Mouse (Mus musculus): ENCODE results near the gene Parp11. TPM values are rescaled to one million over a fixed set of nuclear protein-coding genes. Genes with fewer than 3 reads are reported as not detected.
A peak's percentile ranks its signal among the peaks of the same experiment; 100 is the strongest.

The Parp11 gene
- polyA plus RNA-seq, 1 experiment from 2014 or later: 59.1 TPM

DNA sequence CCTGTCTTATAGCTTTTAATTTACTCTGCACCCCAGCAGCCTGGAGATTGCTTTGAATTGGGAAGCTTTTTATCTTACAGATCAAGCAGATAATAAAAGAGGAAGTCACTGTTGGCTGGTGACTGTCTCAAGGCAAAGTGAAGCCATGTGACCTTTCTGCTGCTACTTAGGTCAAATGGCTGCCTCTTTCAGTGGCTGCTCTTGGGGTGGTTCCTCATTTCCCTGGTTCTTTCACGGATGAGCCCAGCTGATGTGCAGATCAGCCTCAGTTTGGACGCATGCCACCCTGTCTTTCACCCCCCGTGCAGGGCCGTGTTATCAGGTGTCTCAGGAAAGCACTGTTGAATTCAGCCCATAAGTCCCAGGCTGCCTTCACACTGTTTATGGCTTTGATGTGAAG is 25.4 kb downstream of the Parp11 start:
- H3K4me2 ChIP-seq (ENCODE audit: low read depth): no peak overlapping the region
- no peak for ATAC-seq (ENCODE audit: insufficient read depth, low FRiP score, low TSS enrichment)
- H3K27ac ChIP-seq (ENCODE audit: low read depth, low read length): no peak overlapping the region
- no peaks in the 10 kb centered on the region for H3K9me3 ChIP-seq (ENCODE audit: control insufficient read depth, low read length)
- H3K4me3 ChIP-seq (ENCODE audit: low read depth, low read length): no peak overlapping the region
- H3K27me3 ChIP-seq (ENCODE audit: control insufficient read depth, insufficient read depth, low read length): no peaks in the 10 kb centered on the region
- 84% methylated on average over 4 of the region's 4 CpGs for WGBS
- no peaks in the 10 kb centered on the region for H3K4me1 ChIP-seq (ENCODE audit: control insufficient read depth, insufficient read depth, low read length)
- peaks cover 2% of the 10 kb centered on the region; the same call in 1 of the 2 replicates for H3K36me3 ChIP-seq (ENCODE audit: control insufficient read depth, insufficient read depth, low read length)
- no peak overlapping the region for H3K9ac ChIP-seq (ENCODE audit: low read length)
- DNase-seq (ENCODE audit: low spot score): no peak

- no peak for ATAC-seq (ENCODE audit: insufficient read depth, low FRiP score, low TSS enrichment)
- Histone ChIP-seq H3K4me1 (ENCODE audit: control insufficient read depth, insufficient read depth, low read length) (no peaks in the 10 kb centered on the region), H3K9me3 (ENCODE audit: control insufficient read depth, low read length) (no peaks in the 10 kb centered on the region), H3K9ac (ENCODE audit: low read length) (no peak overlapping the region), H3K4me3 (ENCODE audit: low read depth, low read length) (no peak overlapping the region), H3K36me3 (ENCODE audit: control insufficient read depth, insufficient read depth, low read length) (peaks cover 2% of the 10 kb centered on the region; the same call in 1 of the 2 replicates), H3K27ac (ENCODE audit: low read depth, low read length) (no peak overlapping the region), H3K4me2 (ENCODE audit: low read depth) (no peak overlapping the region), H3K27me3 (ENCODE audit: control insufficient read depth, insufficient read depth, low read length) (no peaks in the 10 kb centered on the region)
- WGBS: 85% methylated on average over 8 of the region's 8 CpGs
- no peak for DNase-seq (ENCODE audit: low spot score)
Measured at GRCm38 (mm10) chr6:127473961-127474360, 27.3 kb downstream of the Parp11 start.

- WGBS: 35% methylated on average over 3 of the region's 3 CpGs
- no peak overlapping the region for H3K4me2 ChIP-seq (ENCODE audit: low read depth)
- H3K9me3 ChIP-seq (ENCODE audit: control insufficient read depth, low read length): no peaks in the 10 kb centered on the region
- H3K4me1 ChIP-seq (ENCODE audit: control insufficient read depth, insufficient read depth, low read length): no peaks in the 10 kb centered on the region
- H3K27ac ChIP-seq (ENCODE audit: low read depth, low read length): no peak overlapping the region
- no peak overlapping the region for H3K4me3 ChIP-seq (ENCODE audit: low read depth, low read length)
- H3K36me3 ChIP-seq (ENCODE audit: control insufficient read depth, insufficient read depth, low read length): peaks cover 4% of the 10 kb centered on the region; the same call in 1 of the 2 replicates
- no peaks in the 10 kb centered on the region for H3K27me3 ChIP-seq (ENCODE audit: control insufficient read depth, insufficient read depth, low read length)
- ATAC-seq (ENCODE audit: insufficient read depth, low FRiP score, low TSS enrichment) (no peak), DNase-seq (ENCODE audit: low spot score) (no peak)
- no peak overlapping the region for H3K9ac ChIP-seq (ENCODE audit: low read length)
Measured at GRCm38 (mm10) chr6:127475231-127475630, 28.6 kb downstream of the Parp11 start.

DNA sequence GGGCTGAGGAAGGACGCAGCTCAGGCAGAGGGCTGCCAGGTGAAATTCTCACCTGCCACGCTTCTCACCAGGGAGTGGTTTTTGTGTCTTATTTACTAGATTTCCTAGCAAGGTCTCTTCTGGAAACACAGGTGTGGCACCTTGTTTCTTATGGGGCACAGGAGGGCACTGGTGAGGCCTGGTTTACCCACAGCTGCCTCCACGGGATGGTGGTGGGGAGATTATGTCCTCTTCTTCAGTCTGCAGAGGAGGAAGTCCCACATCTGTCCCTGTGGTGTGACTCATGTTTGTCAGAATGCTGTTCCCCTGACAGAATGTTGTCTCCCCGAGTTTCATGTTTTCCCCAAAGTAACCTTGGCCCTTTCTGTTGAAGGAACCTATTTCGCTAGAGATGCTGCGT is 44.4 kb downstream of the Parp11 start:
- DNase-seq (ENCODE audit: low spot score) (no peak), ATAC-seq (ENCODE audit: insufficient read depth, low FRiP score, low TSS enrichment) (no peak)
- no peak overlapping the region for H3K27ac ChIP-seq (ENCODE audit: low read depth, low read length)
- no peak overlapping the region for H3K4me3 ChIP-seq (ENCODE audit: low read depth, low read length)
- no peak overlapping the region for H3K4me2 ChIP-seq (ENCODE audit: low read depth)
- no peaks in the 10 kb centered on the region for H3K4me1 ChIP-seq (ENCODE audit: control insufficient read depth, insufficient read depth, low read length)
- no peaks in the 10 kb centered on the region for H3K27me3 ChIP-seq (ENCODE audit: control insufficient read depth, insufficient read depth, low read length)
- no peak overlapping the region for H3K9ac ChIP-seq (ENCODE audit: low read length)
- 88% methylated on average over 6 of the region's 6 CpGs for WGBS
- peaks cover 2% of the 10 kb centered on the region; the same call in 1 of the 2 replicates for H3K36me3 ChIP-seq (ENCODE audit: control insufficient read depth, insufficient read depth, low read length)
- no peaks in the 10 kb centered on the region for H3K9me3 ChIP-seq (ENCODE audit: control insufficient read depth, low read length)

GRCm38 (mm10) chr6:127492561-127492960 is 45.9 kb downstream of the Parp11 start:
- DNase-seq (ENCODE audit: low spot score) (no peak), ATAC-seq (ENCODE audit: insufficient read depth, low FRiP score, low TSS enrichment) (no peak)
- no peak overlapping the region for H3K4me3 ChIP-seq (ENCODE audit: low read depth, low read length)
- H3K9ac ChIP-seq (ENCODE audit: low read length): no peak overlapping the region
- 87% methylated on average over 4 of the region's 4 CpGs for WGBS
- no peaks in the 10 kb centered on the region for H3K4me1 ChIP-seq (ENCODE audit: control insufficient read depth, insufficient read depth, low read length)
- no peak overlapping the region for H3K27ac ChIP-seq (ENCODE audit: low read depth, low read length)
- no peak overlapping the region for H3K4me2 ChIP-seq (ENCODE audit: low read depth)
- H3K36me3 ChIP-seq (ENCODE audit: control insufficient read depth, insufficient read depth, low read length): no peaks in the 10 kb centered on the region
- no peaks in the 10 kb centered on the region for H3K9me3 ChIP-seq (ENCODE audit: control insufficient read depth, low read length)
- no peaks in the 10 kb centered on the region for H3K27me3 ChIP-seq (ENCODE audit: control insufficient read depth, insufficient read depth, low read length)

DNA sequence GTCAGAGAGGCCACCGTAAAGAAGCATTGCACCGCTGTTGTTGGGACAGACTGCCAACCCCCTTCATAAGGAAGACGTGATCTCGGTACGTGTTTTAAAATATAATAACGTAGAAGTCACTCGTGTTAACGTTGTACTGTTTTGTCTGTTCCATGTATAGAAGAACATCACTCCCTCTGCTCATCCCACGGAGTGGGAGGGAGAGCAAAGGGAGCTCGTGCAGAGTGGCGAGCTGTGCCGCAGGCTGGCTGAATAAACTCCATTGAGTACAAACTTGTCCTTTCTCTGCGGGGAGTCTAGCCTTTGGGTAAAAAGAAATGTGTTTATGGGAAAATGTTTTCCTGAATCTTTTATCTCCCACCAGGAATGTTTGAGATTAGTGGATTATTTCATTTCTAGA is 47.1 kb downstream of the Parp11 start:
- Histone ChIP-seq H3K4me3 (ENCODE audit: low read depth, low read length) (no peak overlapping the region), H3K4me2 (ENCODE audit: low read depth) (no peak overlapping the region), H3K4me1 (ENCODE audit: control insufficient read depth, insufficient read depth, low read length) (no peaks in the 10 kb centered on the region), H3K27me3 (ENCODE audit: control insufficient read depth, insufficient read depth, low read length) (no peaks in the 10 kb centered on the region), H3K27ac (ENCODE audit: low read depth, low read length) (no peak overlapping the region), H3K9ac (ENCODE audit: low read length) (no peak overlapping the region), H3K36me3 (ENCODE audit: control insufficient read depth, insufficient read depth, low read length) (no peaks in the 10 kb centered on the region), H3K9me3 (ENCODE audit: control insufficient read depth, low read length) (no peaks in the 10 kb centered on the region)
- 87% methylated on average over 13 of the region's 13 CpGs for WGBS
- no peak for ATAC-seq (ENCODE audit: insufficient read depth, low FRiP score, low TSS enrichment)
- DNase-seq (ENCODE audit: low spot score): no peak

DNA sequence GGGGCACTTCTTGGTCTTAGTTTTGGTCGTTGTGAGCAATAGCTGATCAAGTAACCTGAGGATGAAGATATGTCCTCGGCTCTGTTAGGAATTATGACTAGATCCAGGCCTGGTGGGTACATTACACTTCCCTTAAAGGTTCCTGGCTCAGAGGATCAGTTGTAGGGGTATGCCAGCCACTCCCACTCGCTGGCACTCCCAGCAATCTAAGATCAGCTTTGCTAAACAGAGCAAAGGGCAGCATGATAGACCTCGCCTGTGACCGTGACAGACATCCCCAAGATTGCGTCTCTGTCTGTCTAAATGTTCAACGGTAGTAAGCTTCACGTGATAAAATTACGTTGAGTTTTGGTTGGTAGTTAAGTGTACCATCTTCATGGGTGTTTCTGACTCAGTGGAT is 47.7 kb downstream of the Parp11 start:
- no peak overlapping the region for H3K9ac ChIP-seq (ENCODE audit: low read length)
- DNase-seq (ENCODE audit: low spot score) (no peak), ATAC-seq (ENCODE audit: insufficient read depth, low FRiP score, low TSS enrichment) (no peak)
- WGBS: 90% methylated on average over 9 of the region's 9 CpGs
- no peaks in the 10 kb centered on the region for H3K9me3 ChIP-seq (ENCODE audit: control insufficient read depth, low read length)
- H3K27me3 ChIP-seq (ENCODE audit: control insufficient read depth, insufficient read depth, low read length): no peaks in the 10 kb centered on the region
- no peak overlapping the region for H3K4me3 ChIP-seq (ENCODE audit: low read depth, low read length)
- H3K4me1 ChIP-seq (ENCODE audit: control insufficient read depth, insufficient read depth, low read length): no peaks in the 10 kb centered on the region
- no peak overlapping the region for H3K27ac ChIP-seq (ENCODE audit: low read depth, low read length)
- no peak overlapping the region for H3K4me2 ChIP-seq (ENCODE audit: low read depth)
- H3K36me3 ChIP-seq (ENCODE audit: control insufficient read depth, insufficient read depth, low read length): no peaks in the 10 kb centered on the region

GRCm38 (mm10) chr6:127495251-127495650 is 48.6 kb downstream of the Parp11 start:
- ATAC-seq (ENCODE audit: insufficient read depth, low FRiP score, low TSS enrichment) (no peak), DNase-seq (ENCODE audit: low spot score) (no peak)
- H3K9ac ChIP-seq (ENCODE audit: low read length): no peak overlapping the region
- no peaks in the 10 kb centered on the region for H3K4me1 ChIP-seq (ENCODE audit: control insufficient read depth, insufficient read depth, low read length)
- H3K4me3 ChIP-seq (ENCODE audit: low read depth, low read length): no peak overlapping the region
- 94% methylated on average over 2 of the region's 2 CpGs for WGBS
- H3K4me2 ChIP-seq (ENCODE audit: low read depth): no peak overlapping the region
- H3K36me3 ChIP-seq (ENCODE audit: control insufficient read depth, insufficient read depth, low read length): no peaks in the 10 kb centered on the region
- no peaks in the 10 kb centered on the region for H3K9me3 ChIP-seq (ENCODE audit: control insufficient read depth, low read length)
- no peak overlapping the region for H3K27ac ChIP-seq (ENCODE audit: low read depth, low read length)
- no peaks in the 10 kb centered on the region for H3K27me3 ChIP-seq (ENCODE audit: control insufficient read depth, insufficient read depth, low read length)

DNA sequence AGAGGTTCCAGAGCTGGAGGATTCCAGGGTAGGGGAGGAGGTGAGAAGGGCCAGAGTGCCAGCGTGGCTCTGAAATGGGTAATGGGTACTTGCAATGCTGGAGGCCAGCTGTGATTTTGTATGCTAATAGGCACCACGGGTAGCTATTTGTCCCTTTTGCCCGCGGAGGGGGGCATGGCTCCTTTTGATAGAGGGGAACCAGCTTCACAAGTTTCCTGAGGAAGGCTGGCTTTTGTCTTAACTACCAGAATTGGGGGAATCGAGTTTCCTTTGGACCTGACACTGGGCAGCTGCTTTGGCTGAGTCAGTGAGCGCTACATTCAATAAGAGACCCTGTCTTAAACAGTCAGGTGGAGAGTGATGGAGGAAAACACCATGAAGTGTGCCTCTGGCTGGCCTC is 49.2 kb downstream of the Parp11 start:
- no peaks in the 10 kb centered on the region for H3K4me1 ChIP-seq (ENCODE audit: control insufficient read depth, insufficient read depth, low read length)
- no peaks in the 10 kb centered on the region for H3K36me3 ChIP-seq (ENCODE audit: control insufficient read depth, insufficient read depth, low read length)
- H3K27ac ChIP-seq (ENCODE audit: low read depth, low read length): no peak overlapping the region
- H3K4me2 ChIP-seq (ENCODE audit: low read depth): no peak overlapping the region
- no peak overlapping the region for H3K9ac ChIP-seq (ENCODE audit: low read length)
- no peaks in the 10 kb centered on the region for H3K9me3 ChIP-seq (ENCODE audit: control insufficient read depth, low read length)
- no peak overlapping the region for H3K4me3 ChIP-seq (ENCODE audit: low read depth, low read length)
- ATAC-seq (ENCODE audit: insufficient read depth, low FRiP score, low TSS enrichment) (no peak), DNase-seq (ENCODE audit: low spot score) (peak; percentile 17)
- no peaks in the 10 kb centered on the region for H3K27me3 ChIP-seq (ENCODE audit: control insufficient read depth, insufficient read depth, low read length)
- WGBS: 12% methylated on average over 6 of the region's 6 CpGs

Data from neural tube, embryonic 11.5 days (tissue).